Comparison of ENCODE assay signal across 18 mouse cellular contexts in genomic region chr16:34898057-34898789, GRCm38 (mm10).
A peak's percentile ranks its signal among the peaks of the same experiment; 100 is the strongest.
DNase-seq lines count a peak whose midpoint lies in the region; ATAC-seq and TF ChIP-seq lines count a peak whose summit lies in the region.
"Had no signal": no experiment of that assay in that cellular context is flagged by ENCODE, and none has a peak within 500 bp of the region (broad histone marks: within the 10 kb centered on the region; RNA-seq: fewer than 3 reads in every experiment).

No protein-coding gene starts in this region.

- WGBS in limb, embryonic 13.5 days = 32% methylated on average over 7 of the region's 7 CpGs
- WGBS in limb, embryonic 10.5 days = 51% methylated on average over 7 of the region's 7 CpGs
- WGBS in lung, postnatal 0 days = 47% methylated on average over 7 of the region's 7 CpGs
- WGBS in lung, adult 2 months = 63% methylated on average over 7 of the region's 7 CpGs

- no peaks in the 10 kb centered on the region for H3K9me3 ChIP-seq in limb, embryonic 13.5 days
- no peaks in the 10 kb centered on the region for H3K9me3 ChIP-seq in limb, embryonic 10.5 days (replicated peaks)
- no peaks in the 10 kb centered on the region for H3K9me3 ChIP-seq in lung, postnatal 0 days (ENCODE audit: low read length)
- H3K9me3 ChIP-seq: embryonic facial prominence, embryonic 10.5 days; forebrain, embryonic 15.5 days; heart, embryonic 13.5 days; hindbrain, embryonic 12.5 days had no signal

- H3K4me3 ChIP-seq in limb, embryonic 13.5 days = no peak overlapping the region
- H3K4me3 ChIP-seq in limb, embryonic 10.5 days = no peak overlapping the region
- no peak overlapping the region for H3K4me3 ChIP-seq in lung, postnatal 0 days (ENCODE audit: low read depth, low read length)
- H3K4me3 ChIP-seq in lung, adult 2 months (replicated peaks; ENCODE audit: extremely low read depth, low read depth, low read length) = no peak overlapping the region
- H3K4me3 ChIP-seq: embryonic facial prominence, embryonic 10.5 days; forebrain, embryonic 15.5 days; gastrocnemius, adult 2 months; heart, embryonic 13.5 days; hindbrain, embryonic 12.5 days had no signal

- no peak for TF ChIP-seq EP300 in lung, postnatal 0 days (IDR thresholded peaks at IDR 0.05)

- H3K36me3 ChIP-seq in limb, embryonic 13.5 days = no peaks in the 10 kb centered on the region
- no peaks in the 10 kb centered on the region for H3K36me3 ChIP-seq in limb, embryonic 10.5 days
- H3K36me3 ChIP-seq in lung, postnatal 0 days (ENCODE audit: insufficient read depth, low read length) = no peaks in the 10 kb centered on the region
- H3K36me3 ChIP-seq: embryonic facial prominence, embryonic 10.5 days; forebrain, embryonic 15.5 days; heart, embryonic 13.5 days; hindbrain, embryonic 12.5 days had no signal

- H3K4me2 ChIP-seq in limb, embryonic 13.5 days (replicated peaks) = no peak overlapping the region
- no peak overlapping the region for H3K4me2 ChIP-seq in lung, postnatal 0 days (replicated peaks; ENCODE audit: low read depth, low read length)
- H3K4me2 ChIP-seq: forebrain, embryonic 15.5 days; heart, embryonic 13.5 days; hindbrain, embryonic 12.5 days had no signal

- 0 out of 2 replicates have a peak overlapping the region, but pooled peaks have one; percentile 35 for H3K9ac ChIP-seq in limb, embryonic 13.5 days
- H3K9ac ChIP-seq in lung, postnatal 0 days (replicated peaks; ENCODE audit: low read depth) = no peak overlapping the region
- H3K9ac ChIP-seq: forebrain, embryonic 15.5 days; heart, embryonic 13.5 days; hindbrain, embryonic 12.5 days had no signal

- DNase-seq in limb, embryonic 10.5 days (ENCODE audit: low spot score) = no peak
- DNase-seq in lung, postnatal 0 days (ENCODE audit: low spot score) = peak; percentile 86
- no peak for DNase-seq in lung, adult 2 months
- DNase-seq in lung, postnatal 10 days = peak; percentile 75
- no peak for DNase-seq in urinary bladder, postnatal 4 days (ENCODE audit: low spot score in 2 of 2)
- DNase-seq in ovary, adult 18-20 months (ENCODE audit: low spot score) = no peak
- DNase-seq: adrenal gland, adult 2 months; adrenal gland, postnatal 25 days; cerebellum, adult 2 months; gastrocnemius, adult 2 months; gastrocnemius, postnatal 25 days; heart, postnatal 4 days had no signal

- TF ChIP-seq POLR2A in lung, adult 2 months (IDR thresholded peaks at IDR 0.05; ENCODE audit: borderline replicate concordance, extremely low read depth, low read depth, low read length) = no peak

- peaks cover 11% of the 10 kb centered on the region for H3K27me3 ChIP-seq in limb, embryonic 13.5 days
- peaks cover 20% of the 10 kb centered on the region; the same call in 1 of the 2 replicates for H3K27me3 ChIP-seq in limb, embryonic 10.5 days (ENCODE audit: low read depth, poor library complexity, severe bottlenecking)
- no peaks in the 10 kb centered on the region for H3K27me3 ChIP-seq in lung, postnatal 0 days (replicated peaks; ENCODE audit: insufficient read depth, low read length)
- H3K27me3 ChIP-seq: forebrain, embryonic 15.5 days; hindbrain, embryonic 12.5 days had no signal

- no peak for TF ChIP-seq CTCF in lung, postnatal 0 days (IDR thresholded peaks at IDR 0.05)
- TF ChIP-seq CTCF in lung, adult 2 months (IDR thresholded peaks at IDR 0.05; ENCODE audit: insufficient read depth, low read length) = no peak

- H3K27ac ChIP-seq in limb, embryonic 13.5 days = no peak overlapping the region
- H3K27ac ChIP-seq in limb, embryonic 10.5 days = no peak overlapping the region
- H3K27ac ChIP-seq in lung, postnatal 0 days (ENCODE audit: low read length) = peak overlapping the region; percentile 27
- H3K27ac ChIP-seq: embryonic facial prominence, embryonic 10.5 days; forebrain, embryonic 15.5 days; gastrocnemius, adult 2 months; heart, embryonic 13.5 days; hindbrain, embryonic 12.5 days had no signal

- peaks cover 39% of the 10 kb centered on the region for H3K4me1 ChIP-seq in limb, embryonic 13.5 days
- peaks cover 30% of the 10 kb centered on the region for H3K4me1 ChIP-seq in limb, embryonic 10.5 days
- H3K4me1 ChIP-seq in lung, postnatal 0 days (ENCODE audit: insufficient read depth, low read depth, low read length) = no peaks in the 10 kb centered on the region
- peaks cover 9% of the 10 kb centered on the region for H3K4me1 ChIP-seq in lung, adult 2 months (ENCODE audit: control insufficient read depth, insufficient read depth, low read length)

- ATAC-seq in limb, embryonic 13.5 days (ENCODE audit: low FRiP score, low read depth) = no peak
- peak; percentile 76 for ATAC-seq in lung, postnatal 0 days
- ATAC-seq: forebrain, embryonic 15.5 days; hindbrain, embryonic 16.5 days had no signal

Comparison
In these comparisons a context has a peak if more than half of its experiments do, and no peak if none do; other contexts are left out.
1. DNase-seq: peak in lung, postnatal 0 days (single experiment) and lung, postnatal 10 days (single experiment); none in limb, embryonic 10.5 days (single experiment), lung, adult 2 months (single experiment), urinary bladder, postnatal 4 days (0 of 2) and ovary, adult 18-20 months (single experiment).